Mouse (Mus musculus): ENCODE measurements around the gene Rhof. TPM values are rescaled to one million over a fixed set of nuclear protein-coding genes. Genes with fewer than 3 reads are reported as not detected.

Rhof gene
- total RNA-seq, 2 experiments from 2014 or later = 51.3 to 53.0 TPM

- DNase-seq (ENCODE audit: low spot score in 2 of 2) = no peak
- intact Hi-C loops (cut with DNase I) = no loop called here
These were observed 11.8 kb downstream of the Rhof start for GRCm38 (mm10) chr5:123120624-123121215.

GRCm38 (mm10) chr5:123118826-123119225, 13.7 kb downstream of the Rhof start:
- intact Hi-C loops (cut with DNase I) = loop anchor here (5.0 kb wide), 2 partner anchors 33 to 53 kb away; no protein-coding TSS in a partner anchor
- no peak for DNase-seq (ENCODE audit: low spot score in 2 of 2)

DNA sequence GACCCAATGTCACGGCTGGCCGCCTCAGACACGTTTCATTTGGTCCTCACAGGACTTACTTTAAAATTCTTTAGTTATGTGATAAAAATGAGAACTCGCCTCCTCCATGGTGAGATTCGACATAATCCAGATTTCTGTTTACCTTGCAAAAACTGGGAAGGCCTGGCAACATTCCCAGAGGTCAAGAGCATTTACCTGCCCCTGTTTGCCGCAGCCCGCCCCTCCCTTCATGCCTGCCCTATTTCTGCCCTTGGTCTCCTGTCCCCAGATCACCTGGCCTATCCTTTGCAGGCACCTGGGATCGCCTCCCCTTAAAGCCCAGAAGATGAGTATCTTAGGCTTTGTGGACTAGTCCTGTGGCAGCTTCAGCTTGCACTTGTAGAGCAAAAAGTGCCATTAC, 14.7 kb downstream of the Rhof start:
- intact Hi-C loops (cut with DNase I) = loop anchor here (2.0 to 5.0 kb wide), 3 partner anchors 35 to 55 kb away; no protein-coding TSS in a partner anchor
- DNase-seq (ENCODE audit: low spot score in 2 of 2) = no peak

DNA sequence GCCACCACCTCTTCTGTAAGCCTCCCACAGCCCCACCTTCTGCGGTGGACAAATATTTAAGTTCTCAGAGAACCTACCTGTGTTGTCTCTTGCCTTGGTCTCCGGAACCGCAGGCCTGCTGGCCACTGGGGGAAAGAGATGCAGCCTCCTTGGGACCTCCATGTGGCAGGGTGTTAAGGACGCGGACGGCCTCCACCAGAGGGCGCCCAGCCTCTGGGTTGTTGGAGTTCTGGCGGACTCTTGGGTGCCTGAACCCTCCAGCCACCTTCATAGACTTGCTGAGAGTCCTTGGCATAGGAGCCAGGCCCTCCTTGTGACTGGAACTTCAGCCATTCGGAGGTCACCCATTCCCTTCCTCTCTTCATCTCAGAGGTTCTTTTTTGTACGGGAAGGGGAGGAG, 15.2 kb downstream of the Rhof start:
- DNase-seq (ENCODE audit: low spot score in 2 of 2) = peak; percentile 55 to 65
- intact Hi-C loops (cut with DNase I) = loop anchor here (2.0 to 5.0 kb wide), 3 partner anchors 35 to 55 kb away; no protein-coding TSS in a partner anchor

DNA sequence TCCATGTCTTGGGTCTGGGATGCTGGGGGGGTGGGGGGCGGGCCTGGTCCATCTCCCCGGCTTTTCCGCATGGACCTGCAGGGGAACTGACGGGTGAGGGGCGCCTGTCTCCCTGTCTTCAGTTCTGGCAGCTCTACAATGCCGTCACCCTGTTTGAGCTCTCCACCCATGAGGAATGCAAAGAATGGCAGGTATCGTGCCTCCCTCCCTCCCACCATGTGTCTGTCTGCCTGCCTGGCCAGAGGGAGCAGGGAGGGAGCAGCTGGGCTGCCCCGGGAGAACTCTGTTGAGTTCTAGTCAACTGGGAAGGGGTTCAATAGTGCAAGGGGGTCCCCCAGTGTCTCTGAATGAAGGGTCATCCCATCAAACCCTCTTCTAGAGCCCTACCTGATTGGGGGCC, 16.4 kb downstream of the Rhof start:
- DNase-seq (ENCODE audit: low spot score in 2 of 2) = no peak
- intact Hi-C loops (cut with DNase I) = loop anchor here (2.0 to 5.0 kb wide), 3 partner anchors 36 to 56 kb away; no protein-coding TSS in a partner anchor

- no peak for DNase-seq (ENCODE audit: low spot score in 2 of 2)
- intact Hi-C loops (cut with DNase I) = loop anchor here (5.0 kb wide), 2 partner anchors 37 to 57 kb away; no protein-coding TSS in a partner anchor
These were observed 17.6 kb downstream of the Rhof start for GRCm38 (mm10) chr5:123114924-123115323.

DNA sequence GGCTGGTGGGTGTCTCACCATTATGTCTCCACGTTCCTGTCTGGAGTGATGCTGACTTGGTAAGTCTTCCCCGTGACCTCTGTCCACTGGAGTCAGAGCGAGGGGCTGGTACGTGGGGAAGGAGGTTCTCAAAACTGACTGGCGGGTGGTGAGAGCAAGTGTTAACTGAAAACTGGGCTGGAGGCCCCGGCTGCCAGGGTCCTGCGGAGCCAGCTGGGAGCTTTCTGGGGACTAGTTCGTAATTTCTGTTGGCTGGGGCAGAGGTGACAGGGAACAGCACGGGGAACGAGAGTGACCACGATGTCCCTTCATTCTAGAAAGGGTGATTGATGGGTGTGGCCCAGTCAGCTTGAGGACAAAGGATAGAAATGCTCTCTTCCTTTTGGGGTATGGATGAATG, 18.4 kb downstream of the Rhof start:
- intact Hi-C loops (cut with DNase I) = no loop called here
- no peak for DNase-seq (ENCODE audit: low spot score in 2 of 2)

GRCm38 (mm10) chr5:123110296-123110721, 22.2 kb downstream of the Rhof start:
- DNase-seq (ENCODE audit: low spot score in 2 of 2) = no peak
- intact Hi-C loops (cut with DNase I) = no loop called here

DNA sequence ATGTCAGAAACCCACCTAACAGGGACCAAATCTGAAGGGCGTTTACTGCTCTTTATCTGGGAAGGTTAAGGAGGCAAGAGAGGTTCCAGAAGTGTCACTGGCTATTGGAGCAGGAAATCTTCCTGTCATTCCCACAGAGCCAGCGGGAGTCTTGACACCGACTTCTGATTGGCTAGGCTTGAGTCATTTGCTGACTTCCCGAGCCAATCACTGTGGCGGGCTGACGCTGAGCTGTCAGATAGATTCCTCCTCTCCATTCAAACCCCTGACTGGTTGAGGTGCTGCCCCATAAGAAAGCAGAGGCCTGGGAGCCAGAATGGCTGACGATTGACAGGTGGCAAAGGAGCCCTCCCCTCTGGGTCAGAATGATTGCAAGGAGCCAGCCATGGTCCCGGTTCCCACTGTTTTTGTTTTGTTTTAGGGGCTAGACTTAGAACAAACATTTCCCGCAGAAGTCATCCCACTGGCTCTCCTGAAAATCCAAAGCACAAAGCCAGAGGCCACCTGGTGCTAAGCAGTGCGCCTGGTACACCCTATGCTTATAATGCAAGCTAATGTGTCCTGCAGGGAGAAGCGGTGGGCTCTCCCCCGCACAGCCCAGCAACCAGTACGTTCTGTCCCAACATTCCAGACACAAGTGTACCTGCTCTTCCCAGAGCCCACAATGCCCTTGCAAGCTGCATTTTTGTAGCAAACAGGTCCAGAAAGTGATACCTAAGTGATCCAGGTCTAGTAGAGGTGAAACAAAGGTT, 22.9 kb downstream of the Rhof start:
- no peak for DNase-seq (ENCODE audit: low spot score in 2 of 2)

DNA sequence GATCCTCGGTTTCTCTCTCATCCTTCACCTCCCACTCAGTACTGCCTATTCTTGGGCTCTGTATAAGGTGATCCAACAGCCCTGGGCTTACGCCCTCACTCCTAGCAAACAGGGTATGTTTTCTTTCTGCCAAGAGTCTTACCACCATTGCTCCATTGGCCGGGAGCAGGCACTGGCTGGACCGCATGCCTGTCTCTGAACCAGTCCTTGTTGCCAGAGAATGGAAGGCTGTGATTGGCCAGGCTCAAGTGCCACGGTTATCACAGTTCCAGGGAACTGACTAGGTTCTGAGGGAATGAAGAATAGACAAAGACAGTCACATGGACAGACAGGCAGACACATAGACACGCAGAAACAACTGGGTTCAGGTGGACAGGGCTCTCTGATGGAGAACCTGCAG, 27.7 kb downstream of the Rhof start:
- DNase-seq (ENCODE audit: low spot score in 2 of 2) = no peak
- intact Hi-C loops (cut with DNase I) = no loop called here

More for the DNA sequence above, 22.9 kb downstream of the Rhof start:
- intact Hi-C loops (cut with DNase I) = no loop called here

DNA sequence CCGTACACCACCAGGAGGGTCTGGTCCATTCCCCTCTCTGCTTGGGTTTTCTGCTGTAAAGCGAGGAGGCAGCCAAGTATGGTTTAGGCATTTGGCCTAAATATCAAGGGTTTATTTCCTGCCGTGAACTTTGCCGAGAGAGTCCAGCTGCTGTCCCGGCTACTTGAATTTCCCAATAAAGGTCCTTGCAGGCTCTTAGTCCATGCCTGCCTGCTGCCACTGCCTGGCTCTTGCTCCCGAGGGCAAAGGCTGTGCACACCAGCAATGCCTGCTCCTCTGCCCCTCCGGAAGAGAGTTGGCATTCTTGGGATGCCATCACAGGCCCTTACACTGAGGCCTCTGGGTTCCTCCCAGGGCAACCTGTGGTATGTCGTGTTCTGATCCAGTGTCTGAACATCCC, 28.9 kb downstream of the Rhof start:
- intact Hi-C loops (cut with DNase I) = no loop called here

DNA sequence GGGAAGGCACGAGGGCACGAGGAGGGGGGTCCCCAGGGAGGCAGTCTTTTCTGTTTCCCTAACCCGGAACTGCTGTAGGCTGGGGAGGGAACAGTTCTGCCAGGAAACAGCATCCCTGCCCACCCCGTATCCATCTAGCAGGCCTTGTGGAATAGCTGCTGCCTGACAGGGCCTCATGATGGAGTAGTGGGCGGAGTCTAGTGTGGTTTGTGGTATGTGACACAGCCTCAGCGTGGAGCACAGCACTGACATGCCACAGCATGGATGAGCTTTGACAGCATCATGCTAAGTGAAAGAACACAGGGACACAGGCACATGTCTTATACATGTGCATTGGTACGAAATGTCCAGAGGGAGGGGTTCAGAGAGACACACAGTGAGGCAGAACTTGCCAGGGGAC, 30.1 kb downstream of the Rhof start:
- no peak for DNase-seq (ENCODE audit: low spot score in 2 of 2)
- intact Hi-C loops (cut with DNase I) = no loop called here

More for the DNA sequence above, 28.9 kb downstream of the Rhof start:
- no peak for DNase-seq (ENCODE audit: low spot score in 2 of 2)

GRCm38 (mm10) chr5:123098487-123098886, 34.0 kb downstream of the Rhof start:
- intact Hi-C loops (cut with DNase I) = no loop called here
- no peak for DNase-seq (ENCODE audit: low spot score in 2 of 2)

DNA sequence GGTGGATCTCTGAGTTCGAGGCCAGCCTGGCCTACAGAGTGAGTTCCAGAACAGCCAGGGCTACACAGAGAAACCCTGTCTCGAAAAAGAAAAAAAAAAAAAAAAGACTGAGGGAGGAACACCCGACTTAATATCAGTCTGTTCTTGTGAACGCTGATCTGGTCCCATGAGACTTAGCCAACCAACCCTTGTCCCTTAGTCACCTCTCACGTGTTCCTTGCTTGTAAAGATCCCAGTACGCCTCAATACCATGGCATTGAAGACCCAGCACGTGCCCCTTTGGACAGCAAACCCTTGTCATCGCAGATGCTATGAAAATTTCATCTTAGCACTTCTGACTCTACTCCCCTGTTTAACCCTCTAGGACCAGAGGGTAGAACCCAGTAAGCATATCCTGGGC, 36.2 kb downstream of the Rhof start:
- intact Hi-C loops (cut with DNase I) = no loop called here
- DNase-seq (ENCODE audit: low spot score in 2 of 2) = no peak

GRCm38 (mm10) chr5:123094238-123094991, 38.1 kb downstream of the Rhof start:
- DNase-seq (ENCODE audit: low spot score in 2 of 2) = no peak
- intact Hi-C loops (cut with DNase I) = no loop called here

DNA sequence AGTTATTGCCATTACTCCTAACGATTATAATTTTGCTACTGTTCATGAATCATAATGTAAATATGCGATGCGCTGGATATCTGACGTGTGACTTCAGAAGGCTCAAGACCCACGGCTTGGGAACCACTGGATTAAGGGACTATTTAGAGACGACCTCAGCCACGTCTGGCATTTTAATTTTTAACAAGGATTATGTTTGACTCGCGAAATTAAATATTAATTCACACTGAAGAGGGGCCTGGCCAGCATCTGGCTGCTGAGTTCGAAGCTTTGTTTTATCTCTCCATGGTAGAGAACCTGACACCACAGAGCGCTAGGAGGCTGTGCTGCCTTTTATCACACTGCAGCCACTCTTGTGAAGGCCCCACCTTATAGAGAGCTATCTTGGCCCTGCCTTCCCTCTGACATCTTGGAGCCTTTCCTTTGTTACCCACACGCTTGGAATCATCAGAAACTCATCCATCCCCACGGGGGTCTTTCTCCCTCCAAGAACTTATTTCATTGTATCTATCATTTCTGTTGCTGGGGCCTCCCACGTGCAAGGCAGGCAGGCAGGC, 39.3 kb downstream of the Rhof start:
- intact Hi-C loops (cut with DNase I) = no loop called here
- no peak for DNase-seq (ENCODE audit: low spot score in 2 of 2)

DNA sequence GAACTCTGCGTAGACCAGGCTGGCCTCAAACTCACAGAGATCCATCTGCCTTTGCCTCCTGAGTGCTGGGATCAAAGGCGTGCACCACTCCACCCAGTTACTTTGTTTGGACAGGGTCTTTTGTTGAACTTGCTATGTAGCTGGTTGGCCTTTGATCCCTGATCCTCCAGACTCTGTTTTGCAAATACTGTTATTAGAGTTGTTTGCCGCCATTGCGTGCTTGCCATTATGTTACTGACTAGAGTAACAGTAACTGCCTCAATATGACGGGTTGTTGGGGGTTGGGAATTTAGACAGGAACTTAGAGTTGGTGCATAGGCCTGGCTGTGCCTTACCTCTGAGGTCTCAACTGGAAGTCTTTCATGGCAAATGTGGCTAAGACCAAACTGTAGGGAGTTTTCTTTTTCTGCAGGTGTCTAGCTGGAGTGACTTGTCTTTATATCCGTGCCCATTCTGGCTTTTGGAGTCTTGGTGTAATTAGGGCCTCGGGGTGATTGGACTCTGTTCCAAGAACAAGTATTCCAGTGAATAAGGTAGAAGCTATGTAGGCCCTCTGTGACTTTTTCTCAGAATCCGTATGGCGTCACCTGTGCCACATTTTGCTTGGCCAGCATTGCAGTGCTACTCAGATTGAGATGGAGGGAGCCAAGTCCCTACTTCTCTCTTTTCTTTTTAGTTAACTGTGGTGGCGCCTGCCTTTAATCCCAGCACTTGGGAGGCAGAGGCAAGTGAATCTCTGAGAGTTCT, 41.8 kb downstream of the Rhof start:
- intact Hi-C loops (cut with DNase I) = no loop called here

GRCm38 (mm10) chr5:123088784-123089183, 43.7 kb downstream of the Rhof start:
- no peak for DNase-seq (ENCODE audit: low spot score in 2 of 2)
- intact Hi-C loops (cut with DNase I) = no loop called here

More for the DNA sequence above, 41.8 kb downstream of the Rhof start:
- DNase-seq (ENCODE audit: low spot score in 2 of 2) = no peak

DNA sequence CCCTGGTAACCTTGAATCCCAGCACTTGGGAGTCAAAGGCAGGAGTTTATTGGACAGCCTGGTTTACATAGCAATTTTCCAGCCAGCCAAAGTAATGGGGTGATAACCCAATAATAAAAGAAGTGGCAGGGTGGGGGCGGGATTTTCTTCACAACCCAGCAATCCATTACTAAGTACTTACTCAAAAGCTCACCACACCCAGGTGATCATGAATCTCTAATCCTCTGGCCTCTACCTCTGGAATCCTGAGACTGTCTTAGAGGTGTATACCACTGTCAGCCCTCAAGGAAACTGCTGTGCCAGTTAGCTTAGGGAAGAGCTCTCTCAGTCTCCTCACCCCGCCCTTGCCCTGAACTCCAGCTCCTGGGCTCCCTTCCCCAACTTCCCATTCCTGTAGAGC, 46.0 kb downstream of the Rhof start:
- no peak for DNase-seq (ENCODE audit: low spot score in 2 of 2)
- intact Hi-C loops (cut with DNase I) = no loop called here

Data from left cerebral cortex, postnatal 36 days (tissue).